Mouse (Mus musculus) large intestine, adult 2 months (tissue): Measurements from ENCODE around the gene Rit1. TPM values are rescaled to one million over a fixed set of nuclear protein-coding genes. Genes with fewer than 3 reads are reported as not detected.
A peak's percentile ranks its signal among the peaks of the same experiment; 100 is the strongest.
"Not testable (repeated sequence)": the region's sequence is repeated elsewhere in the genome, so short reads cannot be mapped to it uniquely, and the experiment has no call there.

ENCODE experiments used
- DNase-seq: peaks from one replicate; pipeline ENCODE4 v3.0.0-alpha.2; 2012; ENCODE audit warnings: low read depth, low spot score
- WGBS: fragments of 180-500 bp; shearing (Covaris S2); methylation state at CpG from one replicate; pipeline ENCODE4 v1.1.7; 2018; 5-methylcytosine and 5-hydroxymethylcytosine counted together
- polyA plus RNA-seq: library from polyadenylated mRNA; depleted of rRNA; stranded (reverse); fragments of >200 nt; gene quantifications from 2 replicates; pipeline ENCODE4 v1.2.3, GENCODE M21; 2012

Gene Rit1
- polyA plus RNA-seq, 1 experiment, result 38.7 TPM

GRCm38 (mm10) chr3:88719098-88719497, 2.5 kb downstream of the Rit1 start:
- DNase-seq, result peak; percentile 94
- 16% methylated on average over 2 of the region's 2 CpGs for WGBS

- WGBS, result 20% methylated on average over 2 of the region's 2 CpGs
- no peak for DNase-seq
Measured at GRCm38 (mm10) chr3:88736556-88736955, 19.9 kb downstream of the Rit1 start.

GRCm38 (mm10) chr3:88738641-88739040, 22.0 kb downstream of the Rit1 start:
- no peak for DNase-seq
- 37% methylated on average over 3 of the region's 3 CpGs for WGBS

GRCm38 (mm10) chr3:88740147-88740546, 23.5 kb downstream of the Rit1 start:
- 91% methylated on average over 3 of the region's 3 CpGs for WGBS

GRCm38 (mm10) chr3:88745534-88745933, 28.9 kb downstream of the Rit1 start:
- WGBS, result 79% methylated on average over 9 of the region's 9 CpGs
- no peak for DNase-seq

More at GRCm38 (mm10) chr3:88740147-88740546, 23.5 kb downstream of the Rit1 start:
- DNase-seq, result no peak

GRCm38 (mm10) chr3:88746139-88746870, 29.7 kb downstream of the Rit1 start:
- WGBS, result 49% methylated on average over 15 of the region's 15 CpGs

GRCm38 (mm10) chr3:88746871-88747231, 30.2 kb downstream of the Rit1 start:
- peak; percentile 95 for DNase-seq
- WGBS, result 32% methylated on average over 4 of the region's 4 CpGs

More at GRCm38 (mm10) chr3:88746139-88746870, 29.7 kb downstream of the Rit1 start:
- DNase-seq, result no peak

GRCm38 (mm10) chr3:88754283-88754682, 37.6 kb downstream of the Rit1 start:
- DNase-seq, result peak; percentile 53
- 26% methylated on average over 4 of the region's 4 CpGs for WGBS

- WGBS, result 50% methylated on average over 3 of the region's 3 CpGs
- no peak for DNase-seq
Measured at GRCm38 (mm10) chr3:88755541-88755940, 38.9 kb downstream of the Rit1 start.

GRCm38 (mm10) chr3:88756276-88756675, 39.6 kb downstream of the Rit1 start:
- no peak for DNase-seq
- 71% methylated on average over 4 of the region's 4 CpGs for WGBS

GRCm38 (mm10) chr3:88758045-88758500, 41.4 kb downstream of the Rit1 start:
- DNase-seq, result no peak
- 23% methylated on average over 5 of the region's 5 CpGs for WGBS

GRCm38 (mm10) chr3:88761619-88762018, 45.0 kb downstream of the Rit1 start:
- 89% methylated on average over 19 of the region's 19 CpGs for WGBS
- no peak for DNase-seq

GRCm38 (mm10) chr3:88762401-88762831, 45.8 kb downstream of the Rit1 start:
- no peak for DNase-seq
- 67% methylated on average over 6 of the region's 6 CpGs for WGBS

GRCm38 (mm10) chr3:88771189-88771940, 54.7 kb downstream of the Rit1 start:
- WGBS, result 2% methylated on average over 24 of the region's 28 CpGs
- DNase-seq, result not testable (repeated sequence)

GRCm38 (mm10) chr3:88771941-88772280, 55.3 kb downstream of the Rit1 start:
- not testable (repeated sequence) for DNase-seq
- 12% methylated on average over 3 of the region's 6 CpGs for WGBS

GRCm38 (mm10) chr3:88772399-88772798, 55.8 kb downstream of the Rit1 start:
- not testable (repeated sequence) for DNase-seq
- WGBS, result 2% methylated on average over 19 of the region's 19 CpGs

GRCm38 (mm10) chr3:88773163-88773562, 56.5 kb downstream of the Rit1 start:
- 90% methylated on average over 6 of the region's 6 CpGs for WGBS
- DNase-seq, result not testable (repeated sequence)

GRCm38 (mm10) chr3:88774939-88775841, 58.6 kb downstream of the Rit1 start, which contains the start of gene Syt11:
Gene Syt11 (minus strand): TSS chr3:88775164.
- not testable (repeated sequence) for DNase-seq
- 5% methylated on average over 37 of the region's 51 CpGs for WGBS
